In genomic region chr14:28950499-28950898, GRCm38 (mm10) we compare ENCODE assay signal across 26 mouse cellular contexts.
A peak's percentile ranks its signal among the peaks of the same experiment; 100 is the strongest.
DNase-seq lines count a peak whose midpoint lies in the region; ATAC-seq and TF ChIP-seq lines count a peak whose summit lies in the region.
"Had no signal": no experiment of that assay in that cellular context is flagged by ENCODE, and none has a peak within 500 bp of the region (broad histone marks: within the 10 kb centered on the region; RNA-seq: fewer than 3 reads in every experiment).

No protein-coding gene starts in this region.

- no peaks in the 10 kb centered on the region for H3K9me3 ChIP-seq in kidney, embryonic 14.5 days (ENCODE audit: control insufficient read depth, low read length)
- no peaks in the 10 kb centered on the region for H3K9me3 ChIP-seq in kidney, postnatal 0 days (replicated peaks; ENCODE audit: low read length)
- H3K9me3 ChIP-seq: embryonic facial prominence, embryonic 12.5 days; embryonic facial prominence, embryonic 15.5 days; forebrain, embryonic 12.5 days; forebrain, embryonic 15.5 days; hindbrain, embryonic 10.5 days; hindbrain, embryonic 13.5 days had no signal

- DNase-seq in kidney, adult 11 months, result peak; percentile 10
- DNase-seq in kidney, postnatal 10 days, result no peak
- peak; percentile 22 to 41 for DNase-seq in kidney, adult 8-10 months
- no peak for DNase-seq in kidney, postnatal 0 days (ENCODE audit: low spot score)
- DNase-seq: B cell, adult 2 months; cerebellum, adult 11 months; cerebellum, adult 2 months; cerebellum, adult 9-11 months; cerebellum, postnatal 25 days; gastrocnemius, postnatal 10 days; gastrocnemius, postnatal 36 days; heart, postnatal 36 days had no signal

- ATAC-seq in kidney, embryonic 14.5 days (ENCODE audit: low FRiP score, low TSS enrichment), result no peak
- ATAC-seq in kidney, postnatal 0 days (replicated peaks; ENCODE audit: low FRiP score, low read depth), result peak; percentile 54; the same call in 1 of the 2 replicates
- ATAC-seq in cerebellum, adult (ENCODE audit: insufficient number of reproducible peaks, low FRiP score, low TSS enrichment), result no peak
- ATAC-seq: forebrain, embryonic 15.5 days; hindbrain, embryonic 16.5 days; Patski had no signal

- H3K27me3 ChIP-seq in kidney, embryonic 14.5 days (ENCODE audit: control insufficient read depth, insufficient read depth, low read length), result no peaks in the 10 kb centered on the region
- no peaks in the 10 kb centered on the region for H3K27me3 ChIP-seq in kidney, postnatal 0 days (ENCODE audit: insufficient read depth, low read length)
- H3K27me3 ChIP-seq: CH12.LX; embryonic facial prominence, embryonic 15.5 days; forebrain, embryonic 12.5 days; forebrain, embryonic 15.5 days; hindbrain, embryonic 13.5 days; Patski had no signal

- no peak overlapping the region for H3K27ac ChIP-seq in kidney, embryonic 14.5 days (ENCODE audit: low read depth, low read length)
- no peak overlapping the region for H3K27ac ChIP-seq in kidney, postnatal 0 days
- H3K27ac ChIP-seq in olfactory bulb, adult 2 months (ENCODE audit: insufficient read depth, low read depth, low read length), result peak overlapping the region; percentile 38; the same call in 1 of the 2 replicates
- H3K27ac ChIP-seq: embryonic facial prominence, embryonic 12.5 days; embryonic facial prominence, embryonic 15.5 days; forebrain, embryonic 12.5 days; forebrain, embryonic 15.5 days; hindbrain, embryonic 10.5 days; hindbrain, embryonic 13.5 days had no signal

- no peak for TF ChIP-seq POLR2A in olfactory bulb, adult 2 months (IDR thresholded peaks at IDR 0.05; ENCODE audit: insufficient read depth, low read depth, low read length)

- H3K4me1 ChIP-seq in kidney, embryonic 14.5 days (ENCODE audit: control insufficient read depth, insufficient read depth, low read length), result 0 out of 2 replicates have a peak, but pooled peaks cover 13% of the 10 kb centered on the region
- H3K4me1 ChIP-seq in kidney, postnatal 0 days (replicated peaks; ENCODE audit: insufficient read depth, low read length), result no peaks in the 10 kb centered on the region
- H3K4me1 ChIP-seq in olfactory bulb, adult 2 months (ENCODE audit: control insufficient read depth, insufficient read depth, low read length), result peaks cover 9% of the 10 kb centered on the region; the same call in 1 of the 2 replicates

- H3K9ac ChIP-seq in kidney, embryonic 14.5 days (ENCODE audit: low read depth, low read length), result no peak overlapping the region
- H3K9ac ChIP-seq in kidney, postnatal 0 days (ENCODE audit: low read depth, low read length), result no peak overlapping the region
- H3K9ac ChIP-seq: embryonic facial prominence, embryonic 12.5 days; embryonic facial prominence, embryonic 15.5 days; forebrain, embryonic 12.5 days; forebrain, embryonic 15.5 days; hindbrain, embryonic 13.5 days had no signal

- no peak overlapping the region for H3K4me3 ChIP-seq in kidney, embryonic 14.5 days (ENCODE audit: low read length)
- no peak overlapping the region for H3K4me3 ChIP-seq in kidney, postnatal 0 days (replicated peaks; ENCODE audit: low read depth, low read length)
- H3K4me3 ChIP-seq in olfactory bulb, adult 2 months (ENCODE audit: insufficient read depth, low read depth, low read length), result no peak overlapping the region
- H3K4me3 ChIP-seq: embryonic facial prominence, embryonic 12.5 days; embryonic facial prominence, embryonic 15.5 days; forebrain, embryonic 12.5 days; forebrain, embryonic 15.5 days; hindbrain, embryonic 10.5 days; hindbrain, embryonic 13.5 days had no signal

- no peaks in the 10 kb centered on the region for H3K36me3 ChIP-seq in kidney, embryonic 14.5 days (ENCODE audit: control insufficient read depth, insufficient read depth, low read length)
- no peaks in the 10 kb centered on the region for H3K36me3 ChIP-seq in kidney, postnatal 0 days (ENCODE audit: insufficient read depth, low read length)
- H3K36me3 ChIP-seq: embryonic facial prominence, embryonic 12.5 days; embryonic facial prominence, embryonic 15.5 days; forebrain, embryonic 12.5 days; forebrain, embryonic 15.5 days; G1E; hindbrain, embryonic 10.5 days; hindbrain, embryonic 13.5 days had no signal

- no peak for TF ChIP-seq CTCF in kidney, postnatal 0 days (IDR thresholded peaks at IDR 0.05; ENCODE audit: low read depth)
- no peak for TF ChIP-seq CTCF in olfactory bulb, adult 2 months (IDR thresholded peaks at IDR 0.05; ENCODE audit: insufficient read depth, low read depth, low read length)

- no peak overlapping the region for H3K4me2 ChIP-seq in kidney, embryonic 14.5 days (replicated peaks; ENCODE audit: low read depth, low read length)
- no peak overlapping the region for H3K4me2 ChIP-seq in kidney, postnatal 0 days (ENCODE audit: low read length)
- H3K4me2 ChIP-seq: embryonic facial prominence, embryonic 12.5 days; embryonic facial prominence, embryonic 15.5 days; forebrain, embryonic 12.5 days; forebrain, embryonic 15.5 days; heart, embryonic 11.5 days; hindbrain, embryonic 13.5 days had no signal

- WGBS in kidney, embryonic 14.5 days, result 83% methylated on average over 2 of the region's 2 CpGs
- 78% methylated on average over 2 of the region's 2 CpGs for WGBS in kidney, postnatal 0 days
- WGBS in olfactory bulb, adult 2 months, result 87% methylated on average over 2 of the region's 2 CpGs

Comparison
In these comparisons a context has a peak if more than half of its experiments do, and no peak if none do; other contexts are left out.
1. DNase-seq: peak in kidney, adult 11 months (single experiment) and kidney, adult 8-10 months (2 of 2); none in kidney, postnatal 10 days (single experiment) and kidney, postnatal 0 days (single experiment).